In the genomic region with DNA sequence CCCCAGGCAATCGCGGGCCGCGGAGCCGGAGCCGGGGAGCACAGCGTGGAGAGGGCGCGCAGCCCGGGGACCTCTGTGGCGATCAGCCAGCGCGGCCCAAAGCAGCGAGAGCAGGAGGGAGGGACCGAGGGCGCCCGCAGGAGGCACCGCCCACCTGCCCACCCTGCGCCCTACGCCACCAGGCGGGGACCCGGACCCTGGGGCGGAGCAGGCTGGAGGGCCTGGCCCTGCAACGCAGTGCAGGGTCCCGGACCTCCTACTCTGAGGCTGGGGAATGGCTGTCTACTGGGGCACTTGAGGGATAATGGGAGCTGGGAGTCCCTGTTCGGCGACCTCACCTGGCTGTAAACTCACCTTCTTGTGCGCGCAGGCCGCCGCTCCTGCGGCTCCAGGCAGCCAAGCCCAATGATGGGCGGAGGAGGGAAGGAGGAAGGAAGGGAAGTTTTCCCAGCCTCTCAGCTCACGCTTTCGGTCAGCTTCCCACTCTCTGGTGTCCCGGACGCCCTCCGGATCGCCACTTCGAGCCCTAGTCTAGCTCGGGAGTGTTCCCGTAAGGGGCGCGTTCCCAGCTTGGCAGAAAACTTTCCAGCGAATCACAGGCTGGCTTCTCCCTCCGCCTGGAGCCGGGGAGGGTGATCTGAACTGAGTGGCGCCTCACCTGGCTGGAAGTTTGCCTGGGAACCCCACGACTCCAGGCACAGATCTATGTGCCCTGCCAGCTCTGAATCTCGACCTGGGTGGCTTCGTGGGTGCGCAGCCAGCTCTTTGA, we compare ENCODE assay signal across 8 mouse cellular contexts. TPM values are rescaled to one million over a fixed set of nuclear protein-coding genes. Genes with fewer than 3 reads are reported as not detected.
DNase-seq lines count a peak whose midpoint lies in the region; ATAC-seq and TF ChIP-seq lines count a peak whose summit lies in the region.

Gene Tmem51 (minus strand): TSS at position 174 of the 769 bp plus-strand sequence.

- DNase-seq in CD4-positive, CD25-positive, alpha-beta regulatory T cell, adult 2 months (ENCODE audit: low read depth, low spot score): peak; percentile 29
- peak; percentile 84 for DNase-seq in cerebellum, adult 9-11 months
- DNase-seq in gastrocnemius, postnatal 25 days: peak; percentile 49
- DNase-seq in intestine, embryonic 14.5 days (ENCODE audit: low spot score): peak; percentile 86
- no peak for DNase-seq in liver, embryonic 14.5 days (ENCODE audit: low read depth in 3 of 3, low spot score in 3 of 3)
- DNase-seq in neural tube, embryonic 11.5 days (ENCODE audit: low spot score): peak; percentile 48
- DNase-seq in urinary bladder, postnatal 36 days (ENCODE audit: low spot score in 2 of 2): peak; percentile 69 to 74

- peak within 1 kb of the TSS; percentile 74 for H3K4me3 ChIP-seq in intestine, embryonic 14.5 days (ENCODE audit: low read depth, low read length)
- peak within 1 kb of the TSS; percentile 48 to 66 for H3K4me3 ChIP-seq in liver, embryonic 14.5 days (ENCODE audit: insufficient read depth in 1 of 2, low read depth in 2 of 2, low read length in 2 of 2)
- peak within 1 kb of the TSS; percentile 61 for H3K4me3 ChIP-seq in neural tube, embryonic 11.5 days (ENCODE audit: low read depth, low read length)

- ATAC-seq in CD4-positive, CD25-positive, alpha-beta regulatory T cell, adult 4 months: no peak
- peak; percentile 90 for ATAC-seq in intestine, embryonic 14.5 days (replicated peaks; ENCODE audit: low FRiP score, low TSS enrichment, low read depth)
- ATAC-seq in liver, embryonic 14.5 days (ENCODE audit: insufficient read depth): peak; percentile 71
- ATAC-seq in neural tube, embryonic 11.5 days (ENCODE audit: insufficient read depth, low FRiP score, low TSS enrichment): peak; percentile 67

- peaks cover 34% of the 10 kb centered on the region for H3K4me1 ChIP-seq in intestine, embryonic 14.5 days (replicated peaks; ENCODE audit: control insufficient read depth, insufficient read depth, low read length)
- peaks cover 0 to 11% of the 10 kb centered on the region in 2 experiments; a peak in 2 of 4 replicates for H3K4me1 ChIP-seq in liver, embryonic 14.5 days (replicated peaks; ENCODE audit: control insufficient read depth in 2 of 2, insufficient read depth in 2 of 2, low read length in 1 of 2)
- H3K4me1 ChIP-seq in neural tube, embryonic 11.5 days (ENCODE audit: control insufficient read depth, insufficient read depth, low read length): peaks cover 7% of the 10 kb centered on the region; the same call in 1 of the 2 replicates

- H3K9ac ChIP-seq in intestine, embryonic 14.5 days (ENCODE audit: low read length): peak within 1 kb of the TSS; percentile 73
- no peak within 1 kb of the TSS for H3K9ac ChIP-seq in liver, embryonic 14.5 days (replicated peaks)
- H3K9ac ChIP-seq in neural tube, embryonic 11.5 days (ENCODE audit: low read length): peak within 1 kb of the TSS; percentile 61

- TF ChIP-seq CTCF in liver, embryonic 14.5 days (IDR thresholded peaks at IDR 0.05; ENCODE audit: low read depth): no peak

- under 1% methylated on average over 45 of the region's 52 CpGs for WGBS in intestine, embryonic 14.5 days
- WGBS in liver, embryonic 14.5 days (ENCODE audit: insufficient replicate concordance): under 1% methylated on average over 46 of the region's 52 CpGs
- WGBS in neural tube, embryonic 11.5 days: under 1% methylated on average over 51 of the region's 52 CpGs

- TF ChIP-seq EP300 in liver, embryonic 14.5 days (IDR thresholded peaks at IDR 0.05; ENCODE audit: low read depth): no peak

- peak within 1 kb of the TSS; percentile 77 for H3K27ac ChIP-seq in intestine, embryonic 14.5 days (ENCODE audit: low read depth)
- H3K27ac ChIP-seq in liver, embryonic 14.5 days: no peak within 1 kb of the TSS
- no peak within 1 kb of the TSS for H3K27ac ChIP-seq in neural tube, embryonic 11.5 days (ENCODE audit: low read depth, low read length)

- no peaks in the 10 kb centered on the region for H3K27me3 ChIP-seq in intestine, embryonic 14.5 days (replicated peaks; ENCODE audit: control insufficient read depth, insufficient read depth, low read length)
- H3K27me3 ChIP-seq in liver, embryonic 14.5 days (ENCODE audit: control insufficient read depth, insufficient read depth, low read length): peaks cover 22% of the 10 kb centered on the region
- H3K27me3 ChIP-seq in neural tube, embryonic 11.5 days (ENCODE audit: control insufficient read depth, insufficient read depth, low read length): peaks cover 20% of the 10 kb centered on the region

- H3K4me2 ChIP-seq in intestine, embryonic 14.5 days (ENCODE audit: low read length): peak within 1 kb of the TSS; percentile 93
- H3K4me2 ChIP-seq in liver, embryonic 14.5 days (ENCODE audit: low read depth): peak within 1 kb of the TSS; percentile 46
- H3K4me2 ChIP-seq in neural tube, embryonic 11.5 days (ENCODE audit: low read depth): peak within 1 kb of the TSS; percentile 98

- H3K36me3 ChIP-seq in intestine, embryonic 14.5 days (ENCODE audit: control insufficient read depth, insufficient read depth, low read length): no peaks in the 10 kb centered on the region
- H3K36me3 ChIP-seq in liver, embryonic 14.5 days (replicated peaks; ENCODE audit: control insufficient read depth, insufficient read depth, low read depth): no peaks in the 10 kb centered on the region
- H3K36me3 ChIP-seq in neural tube, embryonic 11.5 days (ENCODE audit: control insufficient read depth, insufficient read depth, low read length): no peaks in the 10 kb centered on the region

- no peaks in the 10 kb centered on the region for H3K9me3 ChIP-seq in intestine, embryonic 14.5 days (ENCODE audit: control insufficient read depth, low read length)
- H3K9me3 ChIP-seq in liver, embryonic 14.5 days (ENCODE audit: control insufficient read depth, low read length): no peaks in the 10 kb centered on the region
- no peaks in the 10 kb centered on the region for H3K9me3 ChIP-seq in neural tube, embryonic 11.5 days (ENCODE audit: control insufficient read depth, low read length)

RNA-seq across cellular contexts. Expression of gene Tmem51, which starts in this region (rescaled TPM):
- under 1 TPM; 0.86 to 0.96 TPM for polyA plus RNA-seq in CD4-positive, CD25-positive, alpha-beta regulatory T cell, adult 4 months (2017; shearing (Covaris generic))
- 1 to 10 TPM in 1 of 2 experiments, under 1 TPM in 1; 0.61 to 1.2 TPM for total RNA-seq in gastrocnemius, postnatal 25 days (2021)
- 42.9 and 45.5 TPM in 2 replicates for polyA plus RNA-seq in intestine, embryonic 14.5 days (2014; fragmentation: Nextera tagmentation; extraction: Ambion mirVana)
- polyA plus RNA-seq in liver, embryonic 14.5 days (2012; rRNA removed): 7.7 and 7.9 TPM in 2 replicates
- polyA plus RNA-seq in liver, embryonic 14.5 days (2014; fragmentation: Nextera tagmentation; extraction: Ambion mirVana): 11.4 and 11.8 TPM in 2 replicates
- 5.1 and 8.0 TPM in 2 replicates for polyA plus RNA-seq in neural tube, embryonic 11.5 days (2014; fragmentation: Nextera tagmentation; extraction: Ambion mirVana)

Comparison
In these comparisons a context has a peak if more than half of its experiments do, and no peak if none do; other contexts are left out.
1. DNase-seq: peak in CD4-positive, CD25-positive, alpha-beta regulatory T cell, adult 2 months (single experiment), cerebellum, adult 9-11 months (single experiment), gastrocnemius, postnatal 25 days (single experiment), intestine, embryonic 14.5 days (single experiment), neural tube, embryonic 11.5 days (single experiment) and urinary bladder, postnatal 36 days (2 of 2); none in liver, embryonic 14.5 days (0 of 3).
2. H3K4me2 ChIP-seq: peak in every context shown above with its lines; median percentile 98 in neural tube, embryonic 11.5 days; 93 in intestine, embryonic 14.5 days; 46 in liver, embryonic 14.5 days.
3. Peak in every context shown above with its lines, with median percentiles within 50 percentile points of each other: H3K4me3 ChIP-seq.